Mouse (Mus musculus) CH12.LX (cell line): ENCODE measurements around the gene Minos1. TPM values are rescaled to one million over a fixed set of nuclear protein-coding genes. Genes with fewer than 3 reads are reported as not detected.

ENCODE experiments used
- DNase-seq: peaks from one replicate; pipeline ENCODE4 v3.0.0-alpha.2; 2013; ENCODE audit errors: extremely low read depth
- H3K27ac ChIP-seq: 2 replicates; pipeline ENCODE4 v1.5.1; 2012; ENCODE audit warnings: low read depth, mild to moderate bottlenecking, control low read depth, moderate library complexity; ENCODE audit not compliant: insufficient read depth
- H3K27me3 ChIP-seq: replicated peaks from 2 replicates; pipeline ENCODE3; 2012; ENCODE audit warnings: inconsistent platforms
- H3K36me3 ChIP-seq, 2 experiments: replicated peaks in 1 of 2; 2 replicates each; pipeline versions ENCODE3 to v1.6.1; 2012; ENCODE audit warnings: inconsistent platforms in 1 of 2, low read length in 1 of 2, mild to moderate bottlenecking in 1 of 2, mixed read lengths in 1 of 2, moderate library complexity in 1 of 2; ENCODE audit not compliant: control insufficient read depth in 1 of 2, insufficient read depth in 1 of 2
- H3K4me1 ChIP-seq, 2 experiments: 2 replicates each; pipeline ENCODE4 v1.6.1; 2012; ENCODE audit warnings: inconsistent platforms in 1 of 2, moderate library complexity in 1 of 2; ENCODE audit not compliant: insufficient read depth in 2 of 2, control insufficient read depth in 1 of 2
- H3K4me2 ChIP-seq: 2 replicates; pipeline ENCODE4 v1.6.1; 2012; ENCODE audit warnings: low read depth, mild to moderate bottlenecking, control low read depth; ENCODE audit not compliant: poor library complexity, insufficient read depth, severe bottlenecking
- H3K4me3 ChIP-seq, 3 experiments: fragments of 150-350 bp in 1 of 3; sonication (generic) in 1 of 3; replicated peaks in 1 of 3; 2 replicates each; pipeline versions ENCODE3 to v1.5.1; 2011 to 2012; ENCODE audit warnings: low read depth in 2 of 3, low read length in 2 of 3, mild to moderate bottlenecking in 2 of 3, moderate library complexity in 2 of 3, control low read depth in 1 of 3, improper control_type of control experiment in 1 of 3, inconsistent platforms in 1 of 3, mixed read lengths in 1 of 3; ENCODE audit not compliant: poor library complexity in 1 of 3
- H3K79me2 ChIP-seq: replicated peaks from 2 replicates; pipeline ENCODE4 v1.6.1; 2012; ENCODE audit warnings: mild to moderate bottlenecking, moderate library complexity; ENCODE audit not compliant: control insufficient read depth, poor library complexity, insufficient read depth, severe bottlenecking; ENCODE audit errors: extremely low read depth
- H3K9ac ChIP-seq: 2 replicates; pipeline ENCODE4 v1.6.1; 2012; ENCODE audit warnings: low read depth, mild to moderate bottlenecking, control low read depth, moderate library complexity; ENCODE audit not compliant: insufficient read depth
- H3K9me3 ChIP-seq: replicated peaks from 2 replicates; pipeline ENCODE3; 2012; ENCODE audit warnings: low read length, inconsistent platforms, mixed read lengths
- CHD1 ChIP-seq: IDR thresholded peaks from 2 replicates; pipeline ENCODE4 v1.6.1; 2012; ENCODE audit warnings: low read depth, low read length, improper control_type of control experiment, inconsistent platforms
- CHD2 ChIP-seq: IDR thresholded peaks from 2 replicates; pipeline ENCODE4 v1.6.1; 2011; ENCODE audit warnings: low read length, improper control_type of control experiment
- ELF1 ChIP-seq: IDR thresholded peaks from 2 replicates; pipeline ENCODE4 v1.6.1; 2014; ENCODE audit warnings: low read depth, mild to moderate bottlenecking, inconsistent platforms, low read length, improper control_type of control experiment
- EP300 ChIP-seq: IDR thresholded peaks from 2 replicates; pipeline ENCODE4 v1.6.1; 2011; ENCODE audit warnings: low read length, improper control_type of control experiment
- ETS1 ChIP-seq: conservative IDR thresholded peaks from 2 replicates; pipeline ENCODE4 v1.6.1; 2012; ENCODE audit warnings: low read depth, mild to moderate bottlenecking, inconsistent platforms, low read length, improper control_type of control experiment, moderate library complexity
- GABPA ChIP-seq: IDR thresholded peaks from 2 replicates; pipeline ENCODE4 v1.6.1; 2012; ENCODE audit warnings: low read depth, low read length, improper control_type of control experiment, inconsistent platforms; ENCODE audit not compliant: insufficient replicate concordance
- HCFC1 ChIP-seq: IDR thresholded peaks from 2 replicates; pipeline ENCODE4 v1.6.1; 2012; ENCODE audit warnings: low read depth, mild to moderate bottlenecking, inconsistent platforms, low read length, improper control_type of control experiment
- IRF4 ChIP-seq: IDR thresholded peaks from 2 replicates; pipeline ENCODE4 v1.6.1; 2014; ENCODE audit warnings: low read depth, mild to moderate bottlenecking, inconsistent platforms, low read length, improper control_type of control experiment
- KAT2A ChIP-seq: IDR thresholded peaks from 2 replicates; pipeline ENCODE4 v1.6.1; 2012; ENCODE audit warnings: low read length, improper control_type of control experiment, inconsistent platforms; ENCODE audit not compliant: insufficient replicate concordance
- MAZ ChIP-seq: IDR thresholded peaks from 2 replicates; pipeline ENCODE4 v1.6.1; 2012; ENCODE audit warnings: low read depth, mild to moderate bottlenecking, inconsistent platforms, low read length, improper control_type of control experiment, moderate library complexity
- MEF2A ChIP-seq: IDR thresholded peaks from 2 replicates; pipeline ENCODE4 v1.6.1; 2014; ENCODE audit warnings: low read depth, mild to moderate bottlenecking, inconsistent platforms, low read length, improper control_type of control experiment, borderline replicate concordance
- MYC ChIP-seq: IDR thresholded peaks from 2 replicates; pipeline ENCODE4 v1.6.1; 2011; ENCODE audit warnings: low read depth, mild to moderate bottlenecking, improper control_type of control experiment, low read length
- POLR2A ChIP-seq: IDR thresholded peaks from 2 replicates; pipeline ENCODE4 v1.6.1; 2011; ENCODE audit warnings: low read depth, mild to moderate bottlenecking, improper control_type of control experiment, low read length
- RAD21 ChIP-seq: IDR thresholded peaks from 2 replicates; pipeline ENCODE4 v1.6.1; 2011; ENCODE audit warnings: low read depth, mild to moderate bottlenecking, low read length, improper control_type of control experiment, moderate library complexity
- SIN3A ChIP-seq: IDR thresholded peaks from 2 replicates; pipeline ENCODE4 v1.6.1; 2012; ENCODE audit warnings: low read length, improper control_type of control experiment, inconsistent platforms
- SMC3 ChIP-seq: IDR thresholded peaks from 2 replicates; pipeline ENCODE4 v1.6.1; 2011; ENCODE audit warnings: low read depth, low read length, improper control_type of control experiment
- ZKSCAN1 ChIP-seq: IDR thresholded peaks from 2 replicates; pipeline ENCODE4 v1.6.1; 2012; ENCODE audit warnings: low read depth, inconsistent platforms, low read length, improper control_type of control experiment, borderline replicate concordance
- ZNF384 ChIP-seq: IDR thresholded peaks from 2 replicates; pipeline ENCODE4 v1.6.1; 2012; ENCODE audit warnings: low read depth, low read length, improper control_type of control experiment, inconsistent platforms
- dilution Hi-C: fragments of 300-500 bp; cut with MboI; formaldehyde crosslinking; loops from 2 replicates; pipeline ENCODE4 v1.14.3; 2020; ENCODE audit warnings: low sequenced_read_pairs; ENCODE audit not compliant: extremely low pct_unique_long_range_greater_than_20kb, extremely low pct_ligation_motif_present
- in situ Hi-C: fragments of 300-500 bp; cut with MboI; formaldehyde crosslinking; loops from 3 replicates; pipeline ENCODE4 v1.14.3; 2019; ENCODE audit warnings: low sequenced_read_pairs, low pct_ligation_motif_present, low pct_unique_long_range_greater_than_20kb, mixed read lengths
- polyA plus RNA-seq: library from polyadenylated mRNA; unstranded; fragments of >175 nt; gene quantifications from 2 replicates; pipeline ENCODE4 v1.2.1, GENCODE M21; 2012; ENCODE audit warnings: low read depth; ENCODE audit not compliant: insufficient read length
- total RNA-seq, 2 experiments: library from RNA; depleted of rRNA; stranded (reverse); fragments of 300-350 nt in 1 of 2; fragments of >200 nt in 1 of 2; gene quantifications; 2 replicates each; pipeline ENCODE4 v1.2.3; 2012 to 2014

The Minos1 gene
- total and polyA plus RNA-seq, 3 experiments: 39.2 to 418 (median 151) TPM

DNA sequence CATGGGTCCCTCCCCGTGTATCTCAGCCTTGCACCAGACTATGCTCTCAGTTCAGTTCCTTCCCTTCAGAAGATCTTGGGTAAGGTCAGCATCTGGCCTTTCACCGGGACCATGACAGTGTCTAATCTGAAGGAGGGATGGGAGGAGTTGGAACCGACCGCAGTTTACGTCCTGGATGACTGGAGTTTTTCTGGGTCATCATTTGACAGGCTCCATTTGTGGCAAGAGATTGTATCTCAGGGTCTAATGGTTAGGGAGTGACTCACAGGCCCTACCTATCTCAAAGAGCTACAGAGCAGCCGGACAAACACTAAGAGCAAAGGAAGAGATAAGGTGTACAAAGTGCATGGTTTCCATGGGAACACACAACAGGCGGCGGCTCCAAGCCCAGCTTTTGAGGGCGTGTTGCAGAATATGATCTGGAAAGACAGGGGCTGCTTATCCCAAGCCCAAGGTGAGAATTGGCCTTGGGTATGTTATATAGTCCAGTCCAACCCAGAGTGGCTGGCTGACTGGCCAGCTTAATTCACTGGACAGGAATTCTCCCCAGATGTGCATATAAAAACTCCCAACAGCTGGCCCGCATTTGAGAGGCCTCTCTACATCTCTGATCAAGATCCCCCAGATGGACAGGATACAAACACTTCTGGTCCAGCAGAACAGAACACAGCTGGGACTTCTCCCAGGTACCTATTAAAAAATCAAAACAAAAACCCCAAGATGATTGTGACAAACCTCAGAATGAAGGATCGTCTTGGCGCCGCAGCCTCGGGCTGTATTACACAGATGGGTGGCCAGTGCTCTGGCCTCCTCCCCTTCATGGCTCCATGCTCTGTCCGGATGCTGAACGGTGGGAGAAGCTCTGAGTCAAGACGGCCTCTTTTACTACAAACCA lies 49.1 kb upstream of the Minos1 start:
- no peak overlapping the region for H3K4me2 ChIP-seq
- H3K9ac ChIP-seq: no peak overlapping the region
- DNase-seq: no peak
- peaks cover 14% of the 10 kb centered on the region for H3K9me3 ChIP-seq
- TF ChIP-seq MAZ: no peak
- no peak for TF ChIP-seq ZKSCAN1
- TF ChIP-seq CHD2: no peak
- TF ChIP-seq HCFC1: no peak
- no peak for TF ChIP-seq CHD1
- no peak for TF ChIP-seq ELF1
- TF ChIP-seq POLR2A: no peak
- no peak for TF ChIP-seq IRF4
- no peak for TF ChIP-seq MEF2A
- TF ChIP-seq ZNF384: no peak
- no peak for TF ChIP-seq SMC3
- TF ChIP-seq ETS1: no peak
- TF ChIP-seq EP300: no peak
- no peak for TF ChIP-seq KAT2A
- no peak for TF ChIP-seq RAD21
- TF ChIP-seq SIN3A: no peak
- TF ChIP-seq, all 38 proteins: peak for 0
- Histone ChIP-seq H3K4me3 (no peak overlapping the region), H3K36me3 (no peaks in the 10 kb centered on the region), H3K27ac (no peak overlapping the region), H3K79me2 (no peaks in the 10 kb centered on the region), H3K4me1 (no peaks in the 10 kb centered on the region), H3K27me3 (no peaks in the 10 kb centered on the region)
- in situ Hi-C loops (no loop called here), dilution Hi-C loops (no loop called here)

DNA sequence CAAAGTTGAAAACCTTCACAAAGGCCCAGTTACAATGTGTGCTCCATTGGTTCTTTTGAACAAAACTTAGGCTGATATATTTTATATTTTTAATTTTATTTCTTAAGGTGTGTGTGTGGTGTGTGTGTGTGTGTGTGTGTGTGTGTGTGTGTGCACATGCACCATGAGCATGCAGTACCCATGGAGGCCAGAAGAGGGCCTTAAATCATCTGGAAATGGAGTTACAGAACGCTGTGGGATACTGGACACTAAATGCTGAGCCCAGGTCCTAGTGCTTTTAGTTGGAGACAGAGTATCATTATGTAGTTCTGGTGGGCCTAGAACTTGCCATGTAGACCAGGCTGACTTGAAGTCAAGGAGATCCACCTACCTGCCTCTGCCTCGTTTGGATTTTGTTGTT lies 48.3 kb upstream of the Minos1 start:
- in situ Hi-C loops: no loop called here
- Histone ChIP-seq H3K9ac (no peak overlapping the region), H3K27ac (no peak overlapping the region), H3K36me3 (no peaks in the 10 kb centered on the region), H3K4me3 (no peak overlapping the region), H3K27me3 (no peaks in the 10 kb centered on the region), H3K79me2 (no peaks in the 10 kb centered on the region), H3K4me1 (no peaks in the 10 kb centered on the region), H3K4me2 (no peak overlapping the region), H3K9me3 (peaks cover 14% of the 10 kb centered on the region)
- TF ChIP-seq MYC (no peak), GABPA (no peak), MAZ (no peak)
- dilution Hi-C loops: no loop called here
- no peak for DNase-seq
